Mouse (Mus musculus) E14TG2a.4 (cell line): ENCODE results near the gene Mdc1.

Source experiments
- CTCF ChIP-seq: conservative IDR thresholded peaks from 2 replicates; pipeline ENCODE4 v1.5.1; 2014; ENCODE audit warnings: low read length
- NANOG ChIP-seq: IDR thresholded peaks from 2 replicates; pipeline ENCODE4 v1.6.1; 2014; ENCODE audit warnings: borderline replicate concordance, low read length, mixed read lengths
- POU5F1 ChIP-seq: IDR thresholded peaks from 2 replicates; pipeline ENCODE4 v1.6.1; 2014; ENCODE audit warnings: low read length, borderline replicate concordance

- TF ChIP-seq CTCF, result no peak
- TF ChIP-seq POU5F1, result no peak
- no peak for TF ChIP-seq NANOG
Measured at GRCm38 (mm10) chr17:35859835-35860234, 18.5 kb downstream of the Mdc1 start.
